Mouse (Mus musculus) stomach, embryonic 14.5 days (tissue): ENCODE results near the gene Prdm9. TPM values are rescaled to one million over a fixed set of nuclear protein-coding genes. Genes with fewer than 3 reads are reported as not detected.
A peak's percentile ranks its signal among the peaks of the same experiment; 100 is the strongest.

Experiments
- ATAC-seq: fragments of 200-750 bp; cut with Nextera tagmentation; 2 replicates; pipeline ENCODE4 v1.8.0; 2017; ENCODE audit warnings: low read depth, moderate TSS enrichment; ENCODE audit not compliant: insufficient number of reproducible peaks, insufficient read depth, low FRiP score
- H3K27ac ChIP-seq: fragments of 300-500 bp; sonication (generic); 2 replicates; pipeline ENCODE4 v1.5.1; 2014; ENCODE audit warnings: mild to moderate bottlenecking, low read length, moderate library complexity, mixed read lengths
- H3K27me3 ChIP-seq: fragments of 300-500 bp; sonication (generic); 2 replicates; pipeline ENCODE4 v1.6.1; 2014; ENCODE audit warnings: low read length, control low read depth, mixed read lengths; ENCODE audit not compliant: control insufficient read depth, insufficient read depth
- H3K36me3 ChIP-seq: fragments of 300-500 bp; sonication (generic); 2 replicates; pipeline ENCODE4 v1.6.1; 2014; ENCODE audit warnings: mild to moderate bottlenecking, control low read depth, low read length, moderate library complexity, mixed read lengths; ENCODE audit not compliant: control insufficient read depth, insufficient read depth
- H3K4me1 ChIP-seq: fragments of 300-500 bp; sonication (generic); 2 replicates; pipeline ENCODE4 v1.6.1; 2014; ENCODE audit warnings: low read length, control low read depth, mixed read lengths; ENCODE audit not compliant: control insufficient read depth, insufficient read depth
- H3K4me2 ChIP-seq: fragments of 300-500 bp; sonication (generic); replicated peaks from 2 replicates; pipeline ENCODE4 v1.6.1; 2014; ENCODE audit warnings: low read depth, low read length, control low read depth
- H3K4me3 ChIP-seq: fragments of 300-500 bp; sonication (generic); 2 replicates; pipeline ENCODE4 v1.5.1; 2014; ENCODE audit warnings: low read depth, low read length, control low read depth
- H3K9ac ChIP-seq: fragments of 300-500 bp; sonication (generic); replicated peaks from 2 replicates; pipeline ENCODE4 v1.6.1; 2014; ENCODE audit warnings: low read depth, mild to moderate bottlenecking, control low read depth, low read length, moderate library complexity, mixed read lengths
- H3K9me3 ChIP-seq: fragments of 300-500 bp; sonication (generic); 2 replicates; pipeline ENCODE4 v1.6.1; 2016; ENCODE audit warnings: low read depth, low read length, control low read depth; ENCODE audit not compliant: control insufficient read depth
- WGBS: fragments of 180-500 bp; shearing (Covaris S2); extraction: QIAGEN DNeasy Blood & Tissue Kit; methylation state at CpG from one replicate; pipeline ENCODE4 v1.1.7; 2014; 5-methylcytosine and 5-hydroxymethylcytosine counted together
- polyA plus RNA-seq: library from polyadenylated mRNA; unstranded; fragments of >200 nt; fragmentation: Nextera tagmentation; extraction: Ambion mirVana; gene quantifications from 2 replicates; pipeline ENCODE4 v1.2.1, GENCODE M21; 2014

Gene Prdm9
- polyA plus RNA-seq, 1 experiment from 2014 or later: 1.4 TPM

- 96% methylated on average over 1 of the region's 1 CpGs for WGBS
- H3K36me3 ChIP-seq: peaks cover 77% of the 10 kb centered on the region
- no peak for ATAC-seq
Measured at GRCm38 (mm10) chr17:15518766-15519165, 45.4 kb downstream of the Prdm9 start.

GRCm38 (mm10) chr17:15518186-15518585, 46.0 kb downstream of the Prdm9 start:
- Histone ChIP-seq H3K9me3 (no peaks in the 10 kb centered on the region), H3K27me3 (no peaks in the 10 kb centered on the region), H3K36me3 (peaks cover 75% of the 10 kb centered on the region), H3K4me1 (no peaks in the 10 kb centered on the region), H3K27ac (no peak overlapping the region), H3K4me3 (no peak overlapping the region), H3K4me2 (no peak overlapping the region), H3K9ac (no peak overlapping the region)
- WGBS: 92% methylated on average over 5 of the region's 5 CpGs
- ATAC-seq: no peak

More at GRCm38 (mm10) chr17:15518766-15519165, 45.4 kb downstream of the Prdm9 start:
- Histone ChIP-seq H3K9me3 (no peaks in the 10 kb centered on the region), H3K27me3 (no peaks in the 10 kb centered on the region), H3K4me3 (no peak overlapping the region), H3K4me2 (no peak overlapping the region), H3K4me1 (no peaks in the 10 kb centered on the region), H3K27ac (no peak overlapping the region), H3K9ac (no peak overlapping the region)

DNA sequence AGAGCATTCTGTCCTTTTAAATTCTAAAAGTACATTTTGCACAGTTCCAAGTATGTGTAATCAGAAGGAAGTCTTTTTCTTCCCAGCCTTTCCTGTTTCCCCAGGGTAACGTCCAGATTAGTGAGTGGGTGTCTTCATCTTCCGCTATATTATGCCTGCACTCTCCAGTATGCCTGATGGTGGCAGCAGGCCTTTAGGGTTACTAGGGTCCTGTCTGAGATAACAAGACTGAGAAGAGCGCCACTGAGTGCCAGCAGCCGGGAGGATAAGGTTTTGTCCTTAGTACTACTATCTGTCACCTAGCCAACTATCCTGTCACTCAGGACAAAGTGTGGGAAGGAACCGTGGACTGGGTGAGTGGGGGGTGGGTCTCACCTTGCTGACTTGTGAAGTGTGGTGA, 46.4 kb downstream of the Prdm9 start:
- 75% methylated on average over 5 of the region's 5 CpGs for WGBS
- H3K4me3 ChIP-seq: no peak overlapping the region
- no peak for ATAC-seq
- no peaks in the 10 kb centered on the region for H3K27me3 ChIP-seq
- no peaks in the 10 kb centered on the region for H3K9me3 ChIP-seq
- H3K36me3 ChIP-seq: peaks cover 71% of the 10 kb centered on the region
- no peak overlapping the region for H3K9ac ChIP-seq
- H3K27ac ChIP-seq: no peak overlapping the region
- no peaks in the 10 kb centered on the region for H3K4me1 ChIP-seq
- no peak overlapping the region for H3K4me2 ChIP-seq

GRCm38 (mm10) chr17:15510694-15511093, 53.5 kb downstream of the Prdm9 start:
- Histone ChIP-seq H3K9ac (no peak overlapping the region), H3K36me3 (peaks cover 69% of the 10 kb centered on the region), H3K4me3 (no peak overlapping the region), H3K9me3 (no peaks in the 10 kb centered on the region), H3K4me1 (no peaks in the 10 kb centered on the region), H3K27me3 (no peaks in the 10 kb centered on the region), H3K27ac (no peak overlapping the region), H3K4me2 (no peak overlapping the region)
- no peak for ATAC-seq
- WGBS: 86% methylated on average over 2 of the region's 2 CpGs

DNA sequence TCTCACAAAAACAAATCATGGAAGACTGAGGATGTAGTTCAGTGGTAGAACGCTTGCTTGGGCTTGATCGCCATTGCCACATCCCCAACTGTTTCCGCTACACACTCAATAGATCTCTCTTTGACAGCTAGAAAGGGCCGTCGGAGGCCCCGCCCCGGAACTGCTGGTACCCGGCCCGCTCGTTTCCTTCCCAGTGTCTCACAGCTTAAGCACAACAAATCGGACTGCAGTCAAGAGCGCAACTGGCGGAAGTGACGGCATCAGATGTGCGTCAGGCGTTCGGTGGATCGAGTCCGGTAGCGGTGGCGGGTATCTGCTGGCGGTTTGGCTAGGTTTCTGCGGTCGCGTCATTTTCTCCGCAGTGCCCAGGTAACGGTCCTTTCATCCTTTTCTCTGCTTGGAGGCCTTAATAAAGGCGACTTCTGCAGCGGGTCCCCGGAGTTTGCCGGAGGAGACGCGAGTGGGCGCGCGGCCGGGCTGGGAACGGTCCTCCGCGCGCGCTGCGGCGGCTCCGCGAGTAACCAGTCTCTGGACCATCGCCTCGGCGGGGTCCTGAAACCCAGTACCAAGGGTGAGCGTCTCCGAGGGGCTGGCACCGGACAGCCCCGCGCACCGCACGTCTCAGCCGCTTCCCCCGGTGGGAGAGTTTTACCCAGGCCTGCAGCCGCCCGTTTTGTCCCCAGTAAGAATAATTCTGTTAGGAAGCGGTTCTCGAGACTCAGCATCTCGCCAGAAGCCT, 64.3 kb downstream of the Prdm9 start, which contains the start of the genes Psmb1 and Tbp:
Gene Psmb1, minus strand, starts transcription at position 96 of the 739 bp plus-strand sequence.
Gene Tbp, plus strand, starts transcription at position 233 of the 739 bp plus-strand sequence.
- peak; percentile 92 for ATAC-seq
- Histone ChIP-seq H3K9me3 (no peaks in the 10 kb centered on the region), H3K36me3 (peaks cover 22% of the 10 kb centered on the region), H3K27ac (peak within 1 kb of the TSS; percentile 68), H3K4me1 (peaks cover 19% of the 10 kb centered on the region; the same call in 1 of the 2 replicates), H3K9ac (peak within 1 kb of the TSS; percentile 77), H3K27me3 (no peaks in the 10 kb centered on the region), H3K4me3 (peak within 1 kb of the TSS; percentile 87), H3K4me2 (peak within 1 kb of the TSS; percentile 63)
- WGBS: under 1% methylated on average over 63 of the region's 63 CpGs

GRCm38 (mm10) chr17:15498753-15499113, 65.4 kb downstream of the Prdm9 start:
- no peak overlapping the region for H3K9ac ChIP-seq

GRCm38 (mm10) chr17:15497882-15498752, 66.0 kb downstream of the Prdm9 start:
- peak overlapping the region; percentile 82 for H3K4me2 ChIP-seq
- H3K36me3 ChIP-seq: peaks cover 21% of the 10 kb centered on the region
- H3K4me3 ChIP-seq: peak overlapping the region; percentile 87
- peak overlapping the region; percentile 91 for H3K27ac ChIP-seq
- peaks cover 19% of the 10 kb centered on the region; the same call in 1 of the 2 replicates for H3K4me1 ChIP-seq
- peak overlapping the region; percentile 70 for H3K9ac ChIP-seq
- H3K27me3 ChIP-seq: no peaks in the 10 kb centered on the region
- ATAC-seq: peak; percentile 97
- H3K9me3 ChIP-seq: no peaks in the 10 kb centered on the region
- WGBS: under 1% methylated on average over 50 of the region's 50 CpGs

More at GRCm38 (mm10) chr17:15498753-15499113, 65.4 kb downstream of the Prdm9 start:
- H3K27me3 ChIP-seq: no peaks in the 10 kb centered on the region
- H3K4me2 ChIP-seq: peak overlapping the region; percentile 54
- H3K4me1 ChIP-seq: peaks cover 19% of the 10 kb centered on the region; the same call in 1 of the 2 replicates
- H3K27ac ChIP-seq: peak overlapping the region; percentile 12; the same call in 1 of the 2 replicates
- H3K9me3 ChIP-seq: no peaks in the 10 kb centered on the region
- WGBS: 45% methylated on average over 7 of the region's 7 CpGs
- H3K36me3 ChIP-seq: peaks cover 18% of the 10 kb centered on the region
- no peak for ATAC-seq
- peak overlapping the region; percentile 87 for H3K4me3 ChIP-seq
